ENCODE assay signal across 17 mouse cellular contexts in genomic region chr4:113763684-113764083, GRCm38 (mm10).
"Had no signal": no experiment of that assay in that cellular context is flagged by ENCODE, and none has a peak within 500 bp of the region (broad histone marks: within the 10 kb centered on the region; RNA-seq: fewer than 3 reads in every experiment).

No protein-coding gene starts in this region.

- H3K27ac ChIP-seq: neural tube, embryonic 12.5 days; neural tube, embryonic 13.5 days; neural tube, embryonic 15.5 days; stomach, embryonic 15.5 days; stomach, postnatal 0 days had no signal

- H3K27me3 ChIP-seq: neural tube, embryonic 12.5 days; neural tube, embryonic 13.5 days; neural tube, embryonic 15.5 days; stomach, embryonic 15.5 days had no signal

- H3K4me3 ChIP-seq: neural tube, embryonic 12.5 days; neural tube, embryonic 13.5 days; neural tube, embryonic 15.5 days; stomach, embryonic 15.5 days had no signal

- DNase-seq: retina, postnatal 1 day; right cerebral cortex, adult 18-20 months; right cerebral cortex, postnatal 14 days; right cerebral cortex, postnatal 25 days; right cerebral cortex, postnatal 4 days; spleen, adult 18-20 months; thymus, adult 18-20 months; thymus, adult 2 months; thymus, postnatal 14 days; thymus, postnatal 25 days; thymus, postnatal 36 days; thymus, postnatal 4 days had no signal

- H3K9me3 ChIP-seq: neural tube, embryonic 12.5 days; stomach, embryonic 15.5 days had no signal

- H3K4me2 ChIP-seq: neural tube, embryonic 12.5 days; neural tube, embryonic 13.5 days; neural tube, embryonic 15.5 days; stomach, embryonic 15.5 days had no signal

- H3K4me1 ChIP-seq: neural tube, embryonic 12.5 days; neural tube, embryonic 13.5 days; neural tube, embryonic 15.5 days; stomach, embryonic 15.5 days had no signal

- H3K9ac ChIP-seq: neural tube, embryonic 12.5 days; neural tube, embryonic 13.5 days; neural tube, embryonic 15.5 days; stomach, embryonic 15.5 days had no signal

- H3K36me3 ChIP-seq: neural tube, embryonic 12.5 days; neural tube, embryonic 13.5 days; neural tube, embryonic 15.5 days; stomach, embryonic 15.5 days had no signal
